Mouse (Mus musculus): ENCODE results near the gene Gpsm3. TPM values are rescaled to one million over a fixed set of nuclear protein-coding genes. Genes with fewer than 3 reads are reported as not detected.

Gene Gpsm3
- polyA plus RNA-seq, 1 experiment from 2014 or later, result 12.5 TPM

- no peaks in the 10 kb centered on the region for H3K36me3 ChIP-seq (ENCODE audit: control insufficient read depth, insufficient read depth, low read length)
- H3K4me3 ChIP-seq (ENCODE audit: low read length), result no peak overlapping the region
- no peaks in the 10 kb centered on the region for H3K27me3 ChIP-seq (replicated peaks; ENCODE audit: control insufficient read depth, insufficient read depth, low read length)
- H3K9ac ChIP-seq (ENCODE audit: low read depth, low read length), result no peak overlapping the region
- peaks cover 9% of the 10 kb centered on the region for H3K4me1 ChIP-seq (ENCODE audit: control insufficient read depth, insufficient read depth, low read length)
- ATAC-seq, result peak; percentile 73
- no peak overlapping the region for H3K4me2 ChIP-seq (ENCODE audit: low read depth, low read length)
- H3K9me3 ChIP-seq (ENCODE audit: control insufficient read depth, low read length), result no peaks in the 10 kb centered on the region
- H3K27ac ChIP-seq (ENCODE audit: low read length), result no peak overlapping the region
- 26% methylated on average over 15 of the region's 15 CpGs for WGBS
Measured at GRCm38 (mm10) chr17:34559895-34560294, 29.7 kb upstream of the Gpsm3 start.

- Histone ChIP-seq H3K4me3 (ENCODE audit: low read length) (no peak overlapping the region), H3K4me2 (ENCODE audit: low read depth, low read length) (no peak overlapping the region), H3K36me3 (ENCODE audit: control insufficient read depth, insufficient read depth, low read length) (no peaks in the 10 kb centered on the region), H3K9ac (ENCODE audit: low read depth, low read length) (no peak overlapping the region), H3K27me3 (replicated peaks; ENCODE audit: control insufficient read depth, insufficient read depth, low read length) (no peaks in the 10 kb centered on the region), H3K27ac (ENCODE audit: low read length) (no peak overlapping the region), H3K9me3 (ENCODE audit: control insufficient read depth, low read length) (no peaks in the 10 kb centered on the region), H3K4me1 (ENCODE audit: control insufficient read depth, insufficient read depth, low read length) (peaks cover 9% of the 10 kb centered on the region)
- no peak for ATAC-seq
- WGBS, result 93% methylated on average over 6 of the region's 6 CpGs
Measured at GRCm38 (mm10) chr17:34560438-34560837, 29.2 kb upstream of the Gpsm3 start.

GRCm38 (mm10) chr17:34561200-34561599, 28.4 kb upstream of the Gpsm3 start:
- H3K9ac ChIP-seq (ENCODE audit: low read depth, low read length), result no peak overlapping the region
- H3K4me2 ChIP-seq (ENCODE audit: low read depth, low read length), result no peak overlapping the region
- 47% methylated on average over 8 of the region's 8 CpGs for whole genome bisulfite sequencing
- H3K4me3 ChIP-seq (ENCODE audit: low read length), result no peak overlapping the region
- H3K4me1 ChIP-seq (ENCODE audit: control insufficient read depth, insufficient read depth, low read length), result peaks cover 9% of the 10 kb centered on the region
- no peak for ATAC-seq
- no peaks in the 10 kb centered on the region for H3K27me3 ChIP-seq (replicated peaks; ENCODE audit: control insufficient read depth, insufficient read depth, low read length)
- H3K9me3 ChIP-seq (ENCODE audit: control insufficient read depth, low read length), result no peaks in the 10 kb centered on the region
- no peaks in the 10 kb centered on the region for H3K36me3 ChIP-seq (ENCODE audit: control insufficient read depth, insufficient read depth, low read length)
- peak overlapping the region; percentile 35; the same call in 1 of the 2 replicates for H3K27ac ChIP-seq (ENCODE audit: low read length)

- Histone ChIP-seq H3K9ac (ENCODE audit: low read depth, low read length) (no peak overlapping the region), H3K4me3 (ENCODE audit: low read length) (no peak overlapping the region), H3K4me1 (ENCODE audit: control insufficient read depth, insufficient read depth, low read length) (peaks cover 9% of the 10 kb centered on the region), H3K4me2 (ENCODE audit: low read depth, low read length) (no peak overlapping the region), H3K36me3 (ENCODE audit: control insufficient read depth, insufficient read depth, low read length) (no peaks in the 10 kb centered on the region), H3K27ac (ENCODE audit: low read length) (no peak overlapping the region), H3K9me3 (ENCODE audit: control insufficient read depth, low read length) (no peaks in the 10 kb centered on the region), H3K27me3 (replicated peaks; ENCODE audit: control insufficient read depth, insufficient read depth, low read length) (no peaks in the 10 kb centered on the region)
- ATAC-seq, result no peak
- WGBS, result 55% methylated on average over 3 of the region's 3 CpGs
Measured at GRCm38 (mm10) chr17:34562595-34562994, 27.0 kb upstream of the Gpsm3 start.

- no peak overlapping the region for H3K27ac ChIP-seq (ENCODE audit: low read length)
Measured at GRCm38 (mm10) chr17:34563354-34563753, 26.3 kb upstream of the Gpsm3 start.

GRCm38 (mm10) chr17:34564003-34564421, 25.6 kb upstream of the Gpsm3 start, which contains the start of gene Notch4:
Notch4 (plus strand) TSS chr17:34564268.
- Histone ChIP-seq H3K27me3 (replicated peaks; ENCODE audit: control insufficient read depth, insufficient read depth, low read length) (no peaks in the 10 kb centered on the region), H3K9ac (ENCODE audit: low read depth, low read length) (peak within 1 kb of the TSS; percentile 46), H3K4me1 (ENCODE audit: control insufficient read depth, insufficient read depth, low read length) (peaks cover 9% of the 10 kb centered on the region), H3K4me2 (ENCODE audit: low read depth, low read length) (peak within 1 kb of the TSS; percentile 34), H3K27ac (ENCODE audit: low read length) (peak within 1 kb of the TSS; percentile 65), H3K4me3 (ENCODE audit: low read length) (peak within 1 kb of the TSS; percentile 16; the same call in 1 of the 2 replicates), H3K36me3 (ENCODE audit: control insufficient read depth, insufficient read depth, low read length) (no peaks in the 10 kb centered on the region), H3K9me3 (ENCODE audit: control insufficient read depth, low read length) (no peaks in the 10 kb centered on the region)
- peak; percentile 68 for ATAC-seq
- WGBS, result 8% methylated on average over 6 of the region's 6 CpGs

More at GRCm38 (mm10) chr17:34563354-34563753, 26.3 kb upstream of the Gpsm3 start:
- Histone ChIP-seq H3K9ac (ENCODE audit: low read depth, low read length) (0 out of 2 replicates have a peak overlapping the region, but pooled peaks have one; percentile 29), H3K9me3 (ENCODE audit: control insufficient read depth, low read length) (no peaks in the 10 kb centered on the region), H3K27me3 (replicated peaks; ENCODE audit: control insufficient read depth, insufficient read depth, low read length) (no peaks in the 10 kb centered on the region), H3K4me3 (ENCODE audit: low read length) (no peak overlapping the region), H3K4me1 (ENCODE audit: control insufficient read depth, insufficient read depth, low read length) (peaks cover 9% of the 10 kb centered on the region), H3K4me2 (ENCODE audit: low read depth, low read length) (no peak overlapping the region), H3K36me3 (ENCODE audit: control insufficient read depth, insufficient read depth, low read length) (no peaks in the 10 kb centered on the region)
- ATAC-seq, result no peak
- WGBS, result 73% methylated on average over 11 of the region's 11 CpGs

GRCm38 (mm10) chr17:34564796-34565195, 24.8 kb upstream of the Gpsm3 start:
- Histone ChIP-seq H3K27ac (ENCODE audit: low read length) (peak overlapping the region; percentile 65), H3K4me2 (ENCODE audit: low read depth, low read length) (peak overlapping the region; percentile 34), H3K9me3 (ENCODE audit: control insufficient read depth, low read length) (no peaks in the 10 kb centered on the region), H3K9ac (ENCODE audit: low read depth, low read length) (peak overlapping the region; percentile 46; the same call in 1 of the 2 replicates), H3K4me1 (ENCODE audit: control insufficient read depth, insufficient read depth, low read length) (peaks cover 6% of the 10 kb centered on the region), H3K4me3 (ENCODE audit: low read length) (peak overlapping the region; percentile 16; the same call in 1 of the 2 replicates), H3K27me3 (replicated peaks; ENCODE audit: control insufficient read depth, insufficient read depth, low read length) (no peaks in the 10 kb centered on the region), H3K36me3 (ENCODE audit: control insufficient read depth, insufficient read depth, low read length) (no peaks in the 10 kb centered on the region)
- WGBS, result 39% methylated on average over 3 of the region's 3 CpGs
- ATAC-seq, result peak; percentile 22; the same call in 1 of the 2 replicates

GRCm38 (mm10) chr17:34567311-34567710, 22.3 kb upstream of the Gpsm3 start:
- WGBS, result 49% methylated on average over 9 of the region's 9 CpGs
- H3K4me1 ChIP-seq (ENCODE audit: control insufficient read depth, insufficient read depth, low read length), result peaks cover 6% of the 10 kb centered on the region
- no peaks in the 10 kb centered on the region for H3K36me3 ChIP-seq (ENCODE audit: control insufficient read depth, insufficient read depth, low read length)
- no peaks in the 10 kb centered on the region for H3K9me3 ChIP-seq (ENCODE audit: control insufficient read depth, low read length)
- H3K27ac ChIP-seq (ENCODE audit: low read length), result no peak overlapping the region
- no peak overlapping the region for H3K4me2 ChIP-seq (ENCODE audit: low read depth, low read length)
- no peak overlapping the region for H3K4me3 ChIP-seq (ENCODE audit: low read length)
- no peak overlapping the region for H3K9ac ChIP-seq (ENCODE audit: low read depth, low read length)
- no peaks in the 10 kb centered on the region for H3K27me3 ChIP-seq (replicated peaks; ENCODE audit: control insufficient read depth, insufficient read depth, low read length)
- no peak for ATAC-seq

- H3K36me3 ChIP-seq (ENCODE audit: control insufficient read depth, insufficient read depth, low read length), result no peaks in the 10 kb centered on the region
- H3K4me2 ChIP-seq (ENCODE audit: low read depth, low read length), result no peak overlapping the region
- WGBS, result 75% methylated on average over 13 of the region's 13 CpGs
- H3K27me3 ChIP-seq (replicated peaks; ENCODE audit: control insufficient read depth, insufficient read depth, low read length), result no peaks in the 10 kb centered on the region
- H3K9ac ChIP-seq (ENCODE audit: low read depth, low read length), result no peak overlapping the region; the same call in 1 of the 2 replicates
- H3K9me3 ChIP-seq (ENCODE audit: control insufficient read depth, low read length), result no peaks in the 10 kb centered on the region
- ATAC-seq, result no peak
- peaks cover 9% of the 10 kb centered on the region for H3K4me1 ChIP-seq (ENCODE audit: control insufficient read depth, insufficient read depth, low read length)
- no peak overlapping the region for H3K27ac ChIP-seq (ENCODE audit: low read length)
- no peak overlapping the region for H3K4me3 ChIP-seq (ENCODE audit: low read length)
Measured at GRCm38 (mm10) chr17:34568421-34568820, 21.2 kb upstream of the Gpsm3 start.

- ATAC-seq, result no peak
- Histone ChIP-seq H3K4me1 (ENCODE audit: control insufficient read depth, insufficient read depth, low read length) (0 out of 2 replicates have a peak, but pooled peaks cover 4% of the 10 kb centered on the region), H3K4me3 (ENCODE audit: low read length) (no peak overlapping the region), H3K27me3 (replicated peaks; ENCODE audit: control insufficient read depth, insufficient read depth, low read length) (no peaks in the 10 kb centered on the region), H3K27ac (ENCODE audit: low read length) (no peak overlapping the region), H3K4me2 (ENCODE audit: low read depth, low read length) (no peak overlapping the region), H3K9ac (ENCODE audit: low read depth, low read length) (no peak overlapping the region), H3K36me3 (ENCODE audit: control insufficient read depth, insufficient read depth, low read length) (no peaks in the 10 kb centered on the region), H3K9me3 (ENCODE audit: control insufficient read depth, low read length) (no peaks in the 10 kb centered on the region)
- 77% methylated on average over 4 of the region's 4 CpGs for WGBS
Measured at GRCm38 (mm10) chr17:34569919-34570318, 19.7 kb upstream of the Gpsm3 start.
